Mouse (Mus musculus): ENCODE results near the gene Klhdc7b.

Klhdc7b gene

DNA sequence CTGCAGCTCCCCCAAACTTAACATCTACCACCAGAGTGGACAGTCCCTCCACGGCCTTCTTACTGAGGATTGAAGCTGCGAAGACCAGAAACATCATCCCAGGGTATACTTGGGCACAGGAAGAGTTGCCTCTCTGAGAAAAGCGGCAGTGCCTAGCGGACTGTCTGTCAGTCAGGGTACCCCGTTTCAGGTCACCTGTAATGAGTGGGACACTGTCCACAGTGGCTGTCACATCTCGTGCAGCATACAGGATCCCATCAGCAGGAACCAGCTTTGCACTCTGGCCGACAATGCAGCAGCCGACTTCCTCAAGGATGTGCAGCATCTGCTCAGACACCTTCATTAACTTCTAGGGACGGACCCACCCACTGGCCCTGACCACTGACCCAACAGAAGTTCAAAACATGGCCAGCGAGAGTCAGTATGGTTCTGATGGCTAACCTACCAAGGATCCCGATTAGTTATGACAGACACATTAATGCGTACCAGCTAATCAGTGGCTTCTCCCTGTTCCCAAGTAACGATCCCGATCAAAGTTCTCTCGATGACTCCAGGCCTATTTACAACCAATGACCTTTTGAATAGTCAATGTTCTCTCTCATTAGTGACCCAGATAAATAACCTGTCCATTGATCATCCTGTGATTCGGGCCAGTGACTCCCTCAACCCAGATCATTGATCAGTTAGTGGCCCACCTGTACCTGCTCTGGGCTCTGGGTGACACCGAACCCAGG, 9.7 kb upstream of the Klhdc7b start:
- DNase-seq (ENCODE audit: low spot score): no peak

DNA sequence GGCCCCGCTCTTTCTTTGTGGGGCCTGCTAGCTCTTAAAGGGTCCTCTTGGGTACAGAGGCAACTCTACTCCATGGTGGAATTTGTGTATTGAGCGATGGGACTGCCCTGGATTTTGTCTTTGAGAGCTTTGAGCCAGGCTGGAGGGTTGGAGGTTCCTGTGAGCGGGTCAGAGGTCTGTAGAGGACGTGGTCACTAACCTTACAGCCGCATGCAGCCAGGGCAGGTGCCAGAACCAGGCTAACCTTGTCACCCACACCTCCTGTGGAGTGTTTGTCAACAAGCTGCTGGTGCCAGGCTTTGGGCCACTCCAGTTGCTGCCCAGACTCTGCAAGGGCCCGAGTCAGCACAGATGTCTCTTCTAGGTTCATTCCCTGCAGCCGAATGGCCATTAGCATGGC, 8.7 kb upstream of the Klhdc7b start:
- no peak for DNase-seq (ENCODE audit: low spot score)

DNA sequence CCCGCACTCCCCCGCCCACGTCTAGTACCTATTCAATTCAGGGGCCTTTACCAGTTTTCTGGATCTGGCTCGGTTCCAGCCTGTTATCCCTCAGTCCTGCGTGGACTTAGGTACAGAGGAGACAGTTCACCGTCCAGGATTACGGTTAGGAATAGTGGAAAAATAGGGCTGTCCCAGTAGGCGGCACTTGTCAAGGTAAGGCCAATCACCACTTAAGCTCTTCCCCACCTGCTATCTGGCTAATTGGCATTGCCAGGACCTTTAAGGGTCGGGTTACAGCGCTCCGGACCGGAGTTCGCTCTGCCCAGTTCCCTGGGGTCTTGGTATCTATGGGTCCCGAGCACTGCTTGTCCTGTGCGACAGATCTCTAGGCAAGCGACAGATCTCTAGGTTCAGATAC, 7.8 kb upstream of the Klhdc7b start, which contains the start of gene Tymp:
TSS of gene Tymp (minus strand) at position 83 of the 400 bp plus-strand sequence.
- DNase-seq (ENCODE audit: low spot score): no peak

DNA sequence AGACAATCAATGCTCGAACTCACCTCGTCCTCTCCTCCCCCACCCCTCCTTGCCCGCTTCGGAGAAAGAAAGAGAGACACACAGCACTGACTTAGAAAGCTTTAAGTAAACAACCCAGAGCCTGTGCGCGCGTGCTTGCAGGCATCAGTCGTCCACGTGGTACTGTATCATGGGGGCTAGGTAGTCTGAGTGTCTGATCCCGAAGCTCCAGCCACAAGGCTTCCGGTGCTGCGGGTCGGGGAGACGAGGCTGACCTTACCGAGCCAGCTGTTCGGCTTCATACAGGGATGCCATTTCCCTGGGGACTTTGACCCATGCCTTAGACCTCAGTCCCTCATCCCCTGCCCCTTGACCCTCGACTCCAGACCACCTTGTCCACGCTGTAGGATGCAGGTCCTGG, 7.4 kb upstream of the Klhdc7b start:
- DNase-seq (ENCODE audit: low spot score): no peak

DNA sequence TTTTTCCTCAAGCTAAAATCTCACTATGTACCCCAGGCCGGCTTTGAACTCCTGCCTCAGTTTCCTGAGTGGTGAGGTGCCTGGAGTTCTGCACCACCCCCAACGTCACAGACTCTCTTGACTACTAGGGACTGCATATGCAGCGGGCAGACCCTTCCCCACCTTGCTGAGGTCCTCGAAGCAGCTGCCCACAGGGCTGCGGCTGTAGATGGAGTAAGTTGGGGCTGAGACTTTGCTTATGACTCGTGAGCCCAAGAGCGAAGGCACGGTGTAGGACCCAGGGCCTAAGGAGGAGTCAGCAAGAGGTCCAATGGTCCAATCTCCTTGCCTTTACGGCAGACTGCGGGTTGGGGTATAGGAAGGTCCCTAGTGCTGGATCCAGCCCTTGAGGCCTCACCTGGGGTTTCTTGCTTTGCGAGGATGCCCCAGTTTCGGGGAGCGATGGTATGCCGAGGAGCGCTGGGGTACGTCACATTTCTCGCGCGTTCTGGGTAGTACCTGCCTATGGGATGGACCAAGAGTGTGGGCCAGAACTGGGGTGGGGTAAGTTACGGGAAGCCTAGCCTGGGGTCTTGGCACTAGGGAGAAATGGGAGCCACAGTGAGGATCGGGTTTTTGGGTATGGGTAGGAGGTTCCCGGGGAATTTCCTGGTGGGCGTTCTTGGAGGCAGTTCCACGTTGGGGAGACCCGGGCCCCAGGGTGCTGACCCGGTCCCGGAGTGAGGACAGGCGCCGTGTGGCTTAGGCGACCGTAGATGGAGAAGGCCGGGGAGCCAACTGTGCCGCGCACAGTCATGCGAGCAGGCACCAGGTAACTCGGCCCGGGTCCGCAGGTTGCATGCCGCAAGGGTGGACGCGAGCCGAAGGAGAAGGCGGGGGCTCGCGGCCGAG, 6.5 kb upstream of the Klhdc7b start:
- no peak for DNase-seq (ENCODE audit: low spot score)

DNA sequence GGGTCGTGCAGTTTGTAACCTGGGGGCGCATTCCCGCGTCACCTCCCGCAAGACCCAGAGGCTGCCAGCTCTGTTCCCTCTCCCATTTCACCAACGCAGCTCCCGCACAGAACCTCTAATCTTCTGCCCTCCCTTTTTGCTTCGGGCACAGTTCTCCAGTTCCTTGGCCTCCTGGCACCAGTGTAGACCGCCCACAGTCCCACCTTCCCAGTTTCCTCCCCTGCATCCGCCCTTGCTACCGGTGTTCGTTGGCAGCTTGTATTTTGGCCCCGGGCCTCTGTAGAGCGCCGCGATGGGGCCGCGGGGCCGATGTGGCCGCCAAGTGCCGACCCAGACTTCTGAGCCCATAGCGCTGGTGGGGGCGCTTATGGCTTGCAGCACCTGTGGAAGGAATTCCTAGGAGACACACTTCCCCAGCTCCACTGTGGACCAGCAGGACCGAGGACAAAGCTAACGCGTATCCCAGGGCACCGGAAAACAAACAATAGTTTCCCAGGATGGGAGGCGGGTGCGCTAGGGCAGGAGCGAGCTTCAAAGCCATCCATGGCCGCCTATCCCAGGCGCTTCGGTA, 5.8 kb upstream of the Klhdc7b start, which contains the start of gene Odf3b:
TSS of gene Odf3b (minus strand) at position 452 of the 571 bp plus-strand sequence.
- DNase-seq (ENCODE audit: low spot score): no peak

DNA sequence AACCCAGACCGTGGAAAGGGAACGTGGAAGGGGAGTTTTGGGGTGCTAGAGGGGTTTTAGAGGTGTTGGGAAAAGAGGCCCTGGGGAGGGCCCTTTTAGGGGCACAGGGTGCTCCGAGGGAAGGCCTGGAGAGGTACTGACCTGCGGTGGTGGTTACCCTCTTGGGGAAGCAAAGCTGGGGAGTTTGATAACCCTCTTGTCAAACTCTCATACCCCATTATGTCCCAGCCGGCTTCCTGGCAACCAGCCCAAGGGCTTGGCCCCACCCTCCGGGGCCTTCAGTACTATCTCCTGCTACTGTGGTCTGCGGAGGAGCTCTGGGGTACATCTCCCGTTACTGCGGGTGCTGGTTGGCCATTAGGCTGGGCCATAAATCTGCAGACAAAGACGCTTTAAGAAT, 5.3 kb upstream of the Klhdc7b start:
- no peak for DNase-seq (ENCODE audit: low spot score)

DNA sequence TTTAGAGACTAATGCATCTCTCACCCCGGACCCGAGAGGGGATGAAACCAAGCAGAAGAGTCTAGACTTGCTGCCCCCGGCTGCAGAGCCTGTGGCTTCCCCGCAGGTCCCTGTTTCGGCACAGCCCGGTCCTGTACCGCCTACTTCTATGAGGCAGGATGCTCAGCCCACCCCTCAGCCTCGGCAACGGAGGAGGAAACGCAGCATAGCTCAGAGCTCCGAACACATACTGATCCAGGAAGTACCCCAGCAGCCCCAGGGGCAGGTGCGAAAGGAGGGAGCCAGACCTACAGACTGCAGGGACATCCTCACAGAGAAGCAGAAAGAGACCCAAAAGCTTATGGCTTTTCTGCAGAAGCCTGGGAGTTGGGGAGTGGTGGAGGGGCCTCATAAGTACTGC, 2.4 kb downstream of the Klhdc7b start:
- DNase-seq (ENCODE audit: low spot score): no peak

DNA sequence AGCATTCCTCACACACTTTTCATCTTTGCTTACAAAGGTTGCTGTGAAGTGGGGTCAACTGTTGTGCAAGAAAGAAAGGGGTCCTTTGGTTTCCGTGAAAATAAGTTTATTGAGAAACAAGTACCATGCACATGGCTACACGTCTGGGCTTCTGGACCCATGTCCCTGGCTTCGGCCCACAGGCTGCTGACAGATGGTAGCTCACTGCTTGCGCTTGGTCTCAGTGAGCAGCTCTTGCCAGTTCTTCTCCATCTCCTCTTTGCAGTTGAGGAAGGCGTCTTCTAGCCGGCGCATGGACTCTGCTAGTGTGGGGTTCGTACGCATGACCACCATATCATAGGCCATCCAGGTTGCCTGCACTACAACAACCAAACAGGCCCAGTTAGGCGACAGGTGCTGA, 5.4 kb downstream of the Klhdc7b start:
- no peak for DNase-seq (ENCODE audit: low spot score)

DNA sequence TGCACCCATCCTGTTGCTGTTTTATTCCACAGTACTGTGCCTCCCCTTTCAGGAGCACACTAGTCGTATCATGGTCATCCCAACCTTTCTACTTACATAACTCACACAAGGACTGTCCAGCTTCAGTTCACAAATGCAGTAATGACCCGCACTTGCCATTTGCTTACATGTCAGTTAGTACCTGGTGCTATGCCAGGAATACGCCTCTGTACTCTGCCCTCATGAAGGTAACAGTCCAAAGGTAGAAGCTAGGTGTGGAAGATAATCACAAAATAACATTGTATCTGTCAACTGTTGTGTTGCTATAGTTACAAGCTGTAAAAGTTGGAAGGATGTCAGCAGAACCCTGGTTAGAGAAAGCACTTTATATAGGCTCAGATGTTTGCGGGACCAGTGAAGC, 12.2 kb downstream of the Klhdc7b start:
- DNase-seq (ENCODE audit: low spot score): no peak

DNA sequence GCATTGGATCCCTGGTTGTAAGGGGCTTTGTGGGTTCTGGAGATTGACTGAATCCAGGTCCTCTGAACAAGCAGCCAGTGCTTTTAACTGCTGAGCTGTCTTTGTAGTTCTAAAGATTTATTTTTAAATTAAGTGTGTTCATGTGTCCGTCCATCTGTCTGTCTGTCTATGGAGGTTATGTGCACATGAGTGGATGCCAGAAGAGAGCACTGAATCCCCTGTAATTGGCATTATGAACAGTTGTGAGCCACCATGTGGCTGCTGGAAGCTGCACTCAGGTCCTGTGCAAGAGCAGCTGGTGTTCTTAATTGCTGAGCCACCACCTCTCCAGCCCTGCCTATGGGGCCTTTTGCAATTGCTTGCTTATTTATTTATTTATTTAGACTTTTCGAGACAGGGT, 13.4 kb downstream of the Klhdc7b start:
- no peak for DNase-seq (ENCODE audit: low spot score)

DNA sequence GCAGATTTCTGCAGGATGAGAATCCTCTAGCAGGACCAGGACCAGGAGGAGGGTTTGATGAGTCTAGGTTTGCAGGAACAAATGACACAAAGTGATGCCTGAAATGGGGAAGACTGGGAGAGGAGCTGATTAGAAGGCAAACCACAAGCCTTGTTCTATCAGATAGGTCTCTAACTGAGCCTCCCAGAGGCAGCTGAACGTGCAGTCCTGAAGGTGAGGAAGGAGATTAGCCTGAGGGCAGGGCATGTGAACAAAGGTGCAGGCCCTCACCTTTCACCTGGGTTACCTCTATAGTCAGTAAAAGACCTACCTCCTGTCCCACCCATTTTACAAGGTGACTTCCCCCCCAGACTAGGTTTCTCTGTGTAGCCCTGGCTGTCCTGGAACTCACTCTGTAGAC, 15.0 kb downstream of the Klhdc7b start:
- DNase-seq (ENCODE audit: low spot score): no peak

DNA sequence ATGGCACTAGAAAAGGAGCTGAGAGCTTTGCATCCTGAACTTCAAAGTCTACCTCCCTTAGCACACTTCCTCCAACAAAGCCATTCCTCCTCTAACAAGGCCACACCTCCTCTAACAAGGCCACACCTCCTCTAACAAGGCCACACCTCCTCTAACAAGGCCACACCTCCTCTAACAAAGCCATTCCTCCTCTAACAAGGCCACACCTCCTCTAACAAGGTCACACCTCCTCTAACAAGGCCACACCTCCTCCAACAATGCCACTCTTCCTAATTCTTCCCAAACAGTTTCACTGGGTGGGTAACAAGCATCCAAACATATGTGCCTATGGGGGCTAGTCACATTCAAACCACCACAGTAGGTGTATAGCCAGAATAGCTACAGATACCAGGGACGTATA, 17.8 kb downstream of the Klhdc7b start:
- no peak for DNase-seq (ENCODE audit: low spot score)

DNA sequence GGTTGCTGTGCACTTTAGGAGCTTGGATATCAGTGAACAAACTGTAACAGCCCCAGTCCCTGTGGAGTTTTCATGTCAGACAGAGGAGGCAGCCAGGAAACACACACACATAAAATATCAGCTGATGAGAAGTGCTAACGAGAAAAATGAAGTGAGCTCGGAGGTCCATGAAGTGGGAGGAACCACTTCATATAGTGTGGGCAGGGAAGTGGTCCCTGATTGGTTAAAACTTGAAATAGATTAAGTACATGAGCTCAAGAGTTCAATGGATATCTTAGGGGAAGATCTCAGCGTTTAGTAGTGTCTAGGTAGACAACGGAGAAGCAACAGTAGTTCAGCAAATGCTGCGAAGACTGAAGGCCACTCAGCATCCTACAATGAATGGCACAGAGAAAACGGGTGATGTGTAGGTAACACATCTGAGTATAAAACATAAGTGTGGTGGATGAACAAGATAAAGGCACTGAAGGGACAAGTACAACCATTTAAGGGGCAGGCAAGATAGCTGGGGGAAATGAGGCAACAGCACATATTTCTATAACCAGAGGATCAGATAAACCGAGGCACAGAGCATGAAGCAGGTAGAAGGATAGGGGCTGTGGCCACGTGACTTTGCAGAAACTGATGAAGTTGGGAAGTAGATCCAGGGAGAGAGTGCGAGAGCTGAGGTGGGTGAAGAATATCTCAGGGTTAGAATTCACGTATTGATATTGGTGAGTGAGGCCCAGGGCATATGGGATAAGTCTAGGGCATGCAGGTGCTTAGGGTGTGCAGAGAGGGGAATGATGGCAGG, 20.3 kb downstream of the Klhdc7b start:
- no peak for DNase-seq (ENCODE audit: low spot score)

DNA sequence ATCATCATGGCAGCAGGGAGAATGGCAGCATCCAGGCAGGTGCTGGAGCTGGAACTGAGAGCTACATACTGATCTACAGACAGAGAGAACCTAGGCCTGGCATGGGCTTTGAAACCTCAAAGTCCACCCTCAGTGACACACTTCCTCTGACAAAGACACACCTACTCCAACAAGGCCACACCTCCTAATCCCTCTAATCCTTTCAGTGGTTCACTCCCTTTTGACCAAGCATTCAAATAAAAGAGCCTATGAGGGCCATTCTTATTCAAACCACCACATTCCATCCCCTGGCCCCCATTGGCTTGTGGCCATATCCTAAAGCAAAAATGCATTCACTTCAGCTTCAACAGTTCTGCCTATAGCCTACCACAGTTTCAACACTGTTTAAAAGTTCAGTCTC, 22.0 kb downstream of the Klhdc7b start:
- no peak for DNase-seq (ENCODE audit: low spot score)

DNA sequence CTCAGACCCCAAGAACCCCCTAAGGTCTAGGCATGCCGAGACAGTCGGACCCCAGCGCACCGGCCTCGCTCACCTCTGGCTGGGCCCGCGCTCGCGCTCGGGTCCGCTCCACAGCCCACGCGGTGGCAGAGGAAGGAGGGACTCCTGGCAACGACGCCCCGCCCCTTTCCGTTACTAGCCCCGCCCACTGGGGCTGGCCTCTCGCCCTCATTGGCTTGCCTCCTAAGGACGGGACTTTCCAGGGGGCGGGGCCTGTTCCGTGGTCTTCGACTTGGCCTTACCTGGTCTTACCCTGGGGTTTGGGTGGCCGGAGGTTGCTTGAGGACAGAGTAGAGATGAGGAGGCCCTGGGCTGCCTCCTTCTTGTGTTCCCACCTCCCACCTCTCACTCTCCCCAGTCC, 25.4 kb downstream of the Klhdc7b start, which contains the start of gene Syce3:
TSS of gene Syce3 (minus strand) at position 386 of the 400 bp plus-strand sequence.
- DNase-seq (ENCODE audit: low spot score): peak; percentile 97

DNA sequence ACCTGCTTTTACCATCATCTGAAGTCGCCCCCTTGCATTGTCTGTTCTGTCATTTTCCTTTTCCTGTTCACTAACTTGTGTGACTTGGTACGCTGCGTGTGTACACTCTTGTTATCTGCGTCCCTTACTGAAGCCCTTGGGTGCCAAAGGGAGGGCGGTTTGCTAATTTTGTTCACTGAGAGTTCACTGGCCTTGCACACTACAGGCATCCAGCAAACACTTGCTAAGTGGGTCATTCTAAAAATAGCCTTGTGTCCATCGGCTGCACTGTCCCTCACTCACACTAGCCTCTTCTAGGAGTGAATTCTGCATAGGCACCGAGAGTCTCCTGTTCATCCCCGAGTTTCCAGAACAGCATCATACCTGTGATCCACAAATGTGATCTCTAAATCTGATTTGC, 30.6 kb downstream of the Klhdc7b start:
- DNase-seq (ENCODE audit: low spot score): no peak

DNA sequence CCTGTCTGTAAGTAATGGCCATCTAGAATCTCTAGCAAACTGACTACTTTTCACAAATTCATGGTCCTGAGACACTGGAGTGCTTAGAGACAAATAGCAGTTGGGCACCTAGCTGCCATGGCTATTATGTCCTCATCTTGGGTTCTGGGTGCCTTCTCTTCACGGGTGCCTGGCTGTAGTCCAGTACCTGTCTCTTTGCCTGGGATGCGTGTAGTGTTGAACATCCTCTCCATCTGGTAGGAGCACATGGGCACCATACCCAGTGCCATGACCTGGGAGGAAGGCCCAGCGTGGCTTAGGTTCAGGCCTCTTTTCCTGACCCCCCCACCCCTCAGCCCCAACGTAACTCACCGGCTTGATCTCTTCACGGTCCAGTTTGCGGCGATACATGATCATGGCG, 37.2 kb downstream of the Klhdc7b start:
- no peak for DNase-seq (ENCODE audit: low spot score)

DNA sequence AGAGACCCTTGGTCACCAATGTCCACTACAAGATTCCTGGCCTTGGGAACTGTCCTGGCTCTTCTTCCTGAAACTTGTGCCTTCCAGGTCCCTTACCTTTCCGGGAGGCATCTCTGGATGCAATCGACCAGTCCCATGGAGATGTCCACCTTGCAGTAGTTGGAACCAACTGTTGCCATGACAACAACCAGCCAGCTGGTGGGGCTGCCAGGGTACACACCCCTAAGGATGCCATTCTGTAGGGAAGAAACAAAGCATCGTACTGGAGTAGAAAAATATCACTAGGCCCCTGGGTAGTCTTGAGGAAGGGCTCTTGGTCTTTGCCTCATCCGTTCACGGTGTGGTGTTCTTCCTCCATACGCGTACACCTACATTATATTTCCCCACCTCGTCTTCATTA, 39.9 kb downstream of the Klhdc7b start:
- no peak for DNase-seq (ENCODE audit: low spot score)

DNA sequence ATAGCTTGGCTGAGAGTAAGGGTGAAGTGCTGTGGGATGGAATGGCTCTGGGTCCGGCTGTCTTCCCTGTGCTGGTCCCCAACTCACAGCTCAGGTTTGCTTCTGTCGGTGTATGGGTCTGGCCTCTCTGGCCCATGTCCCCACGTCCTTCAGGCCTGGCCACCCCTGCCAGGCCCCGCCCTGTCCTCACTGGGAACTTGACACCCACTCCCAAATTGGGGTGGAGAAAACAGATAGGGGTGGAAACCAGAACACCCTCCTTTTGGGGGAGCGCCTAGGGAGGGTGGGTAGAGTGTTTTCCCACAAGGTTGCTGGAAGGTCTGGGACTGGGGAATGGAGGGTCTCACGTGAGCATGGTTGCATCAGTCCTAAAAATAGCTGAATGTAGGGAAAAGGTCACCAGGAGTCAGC, 41.0 kb downstream of the Klhdc7b start, which contains the start of gene Cpt1b:
TSS of gene Cpt1b (minus strand) at position 153 of the 411 bp plus-strand sequence.
- no peak for DNase-seq (ENCODE audit: low spot score)

DNA sequence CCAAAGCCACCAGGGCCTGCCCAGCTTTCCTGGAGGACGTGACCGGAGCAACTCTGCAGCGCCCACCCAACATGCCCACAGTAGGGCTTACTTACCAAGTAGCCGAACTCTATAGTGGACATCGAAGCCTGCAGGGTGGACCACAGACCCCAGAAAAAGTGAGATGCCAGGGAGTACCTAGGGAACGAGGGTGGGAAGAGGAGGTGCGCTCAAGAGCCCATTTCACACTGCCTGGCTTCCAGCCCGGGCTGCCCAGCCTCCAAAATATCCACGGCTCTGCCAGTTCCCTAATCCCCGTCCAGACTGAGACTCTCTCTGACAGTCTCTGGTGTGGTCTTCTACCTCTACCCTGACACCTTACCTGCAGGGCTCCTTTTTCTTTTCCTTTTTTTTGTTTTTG, 42.0 kb downstream of the Klhdc7b start:
- DNase-seq (ENCODE audit: low spot score): no peak

Data from testis, postnatal 14 days (tissue).